Mouse (Mus musculus) c-Kit-positive CD71-positive TER-119-positive erythroid progenitor cells, embryonic 14.5 days (primary cell): Measurements from ENCODE around the gene Kifc1.
A peak's percentile ranks its signal among the peaks of the same experiment; 100 is the strongest.
"Not testable (repeated sequence)": the region's sequence is repeated elsewhere in the genome, so short reads cannot be mapped to it uniquely, and the experiment has no call there.

Source experiments
- DNase-seq: peaks from one replicate; pipeline ENCODE4 v3.0.0-alpha.2; 2013; ENCODE audit warnings: low spot score

The Kifc1 gene

GRCm38 (mm10) chr17:33918293-33919203, 28.1 kb upstream of the Kifc1 start:
- peak; percentile 54 for DNase-seq

- no peak for DNase-seq
These were observed 27.3 kb upstream of the Kifc1 start for GRCm38 (mm10) chr17:33917656-33918292.

- no peak for DNase-seq
These were observed 26.6 kb upstream of the Kifc1 start for GRCm38 (mm10) chr17:33916847-33917655.

- no peak for DNase-seq
These were observed 25.8 kb upstream of the Kifc1 start for GRCm38 (mm10) chr17:33916294-33916693.

- DNase-seq: peak; percentile 97
These were observed 25.3 kb upstream of the Kifc1 start, which contains the start of the genes Tapbp and Zbtb22 for GRCm38 (mm10) chr17:33915671-33916250. Gene Tapbp, plus strand, starts transcription at chr17:33915899. Gene Zbtb22, plus strand, starts transcription at chr17:33915904.

GRCm38 (mm10) chr17:33914969-33915391, 24.5 kb upstream of the Kifc1 start:
- DNase-seq: peak; percentile 32

- DNase-seq: no peak
These were observed 23.4 kb upstream of the Kifc1 start for GRCm38 (mm10) chr17:33913905-33914304.

GRCm38 (mm10) chr17:33913264-33913663, 22.8 kb upstream of the Kifc1 start:
- DNase-seq: no peak

GRCm38 (mm10) chr17:33911813-33912414, 21.5 kb upstream of the Kifc1 start:
- DNase-seq: no peak

- no peak for DNase-seq
These were observed 20.8 kb upstream of the Kifc1 start for GRCm38 (mm10) chr17:33911052-33911812.

GRCm38 (mm10) chr17:33910346-33911051, 20.0 kb upstream of the Kifc1 start:
- DNase-seq: no peak

GRCm38 (mm10) chr17:33909869-33910250, 19.4 kb upstream of the Kifc1 start:
- peak; percentile 36 for DNase-seq

- peak; percentile 94 for DNase-seq
These were observed 18.8 kb upstream of the Kifc1 start, which contains the start of gene Daxx for GRCm38 (mm10) chr17:33909077-33909868. Gene Daxx, plus strand, starts transcription at chr17:33909414.

GRCm38 (mm10) chr17:33908331-33909076, 18.0 kb upstream of the Kifc1 start:
- DNase-seq: no peak

GRCm38 (mm10) chr17:33904835-33905234, 14.4 kb upstream of the Kifc1 start, which contains the start of gene Platr17:
Gene Platr17, plus strand, starts transcription at chr17:33905135.
- DNase-seq: not testable (repeated sequence)

GRCm38 (mm10) chr17:33903911-33904651, 13.6 kb upstream of the Kifc1 start:
- not testable (repeated sequence) for DNase-seq

GRCm38 (mm10) chr17:33902491-33902890, 12.0 kb upstream of the Kifc1 start:
- peak; percentile 35 for DNase-seq
